Mouse (Mus musculus) bone marrow, adult 2 months (tissue): ENCODE measurements around the gene C530008M17Rik.

Source experiments
- CTCF ChIP-seq: fragments of 200-500 bp; IDR thresholded peaks from 2 replicates; pipeline ENCODE4 v1.5.1; 2011; ENCODE audit warnings: low read length, control low read depth; ENCODE audit not compliant: control insufficient read depth, insufficient read depth
- POLR2A ChIP-seq: fragments of 200-500 bp; IDR thresholded peaks from 2 replicates; pipeline ENCODE4 v1.6.1; 2011; ENCODE audit warnings: low read depth, mild to moderate bottlenecking, control low read depth, low read length, borderline replicate concordance; ENCODE audit not compliant: control insufficient read depth

DNA sequence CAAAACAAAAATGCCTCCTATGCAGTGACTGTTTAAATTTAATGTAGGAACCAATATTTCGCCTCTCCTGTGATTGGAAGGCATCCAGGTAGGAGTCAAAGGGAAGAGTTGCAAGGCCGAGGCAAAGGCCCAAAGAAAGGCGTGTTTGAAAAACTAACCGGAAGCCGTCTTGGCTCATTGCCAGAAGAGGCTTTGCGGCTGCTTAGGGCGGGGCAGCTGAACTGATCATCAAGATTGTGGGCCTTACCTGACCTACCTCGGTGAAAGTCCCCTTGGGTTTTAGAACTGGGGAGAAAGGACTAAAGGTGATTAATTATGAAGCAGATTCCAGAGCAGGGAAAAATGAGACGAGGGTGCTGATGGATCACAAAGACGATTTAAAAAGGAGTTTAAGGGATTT is 143.2 kb downstream of the C530008M17Rik start:
- TF ChIP-seq POLR2A (no peak), CTCF (no peak)
